Mouse (Mus musculus) cortical plate, adult 2 months (tissue): Measurements from ENCODE around the gene Hist1h4d.

Source experiments
- CTCF ChIP-seq: fragments of 200-500 bp; IDR thresholded peaks from 2 replicates; pipeline ENCODE4 v1.5.1; 2011; ENCODE audit warnings: mild to moderate bottlenecking, control low read depth, low read length; ENCODE audit not compliant: insufficient read depth; ENCODE audit errors: extremely low read depth
- POLR2A ChIP-seq: fragments of 200-500 bp; IDR thresholded peaks from 2 replicates; pipeline ENCODE4 v1.6.1; 2011; ENCODE audit warnings: mild to moderate bottlenecking, low read length, control low read depth; ENCODE audit not compliant: insufficient read depth; ENCODE audit errors: extremely low read depth

DNA sequence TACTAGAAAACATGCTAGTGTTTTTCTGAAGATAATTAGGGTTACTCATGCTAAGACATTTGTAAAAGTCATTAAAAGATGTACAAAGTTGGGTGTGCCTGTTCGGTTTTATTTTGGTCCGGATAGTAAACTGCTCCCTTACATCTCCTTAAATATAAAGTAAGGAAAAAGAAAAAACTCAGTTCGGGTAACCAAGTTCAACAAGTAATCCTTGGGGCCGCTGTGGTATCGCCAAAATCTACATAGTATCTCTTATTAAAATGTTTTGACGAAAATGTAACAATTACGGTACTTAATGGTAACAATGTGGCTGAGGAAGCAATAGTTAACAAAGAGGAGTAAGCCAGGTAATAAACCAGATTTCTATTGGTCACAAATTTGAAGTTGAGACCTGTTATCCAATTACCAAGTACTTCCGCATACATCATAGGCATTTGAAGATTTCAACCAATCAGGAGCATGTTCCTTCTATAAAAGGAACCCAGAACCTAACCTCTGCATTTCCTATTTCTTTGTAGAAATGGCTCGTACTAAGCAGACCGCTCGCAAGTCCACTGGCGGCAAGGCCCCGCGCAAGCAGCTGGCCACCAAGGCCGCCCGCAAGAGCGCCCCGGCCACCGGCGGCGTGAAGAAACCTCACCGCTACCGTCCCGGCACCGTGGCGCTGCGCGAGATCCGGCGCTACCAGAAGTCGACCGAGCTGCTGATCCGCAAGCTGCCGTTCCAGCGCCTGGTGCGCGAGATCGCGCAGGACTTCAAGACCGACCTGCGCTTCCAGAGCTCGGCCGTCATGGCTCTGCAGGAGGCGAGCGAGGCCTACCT, 37.2 kb upstream of the Hist1h4d start, which contains the start of gene Hist1h3f:
- no peak for TF ChIP-seq CTCF
- peak; percentile 96 for TF ChIP-seq POLR2A
